Mouse (Mus musculus) myocyte (in vitro differentiated cells): ENCODE data around the gene Gm10762. TPM values are rescaled to one million over a fixed set of nuclear protein-coding genes. Genes with fewer than 3 reads are reported as not detected.
A peak's percentile ranks its signal among the peaks of the same experiment; 100 is the strongest.
"Not testable (repeated sequence)": the region's sequence is repeated elsewhere in the genome, so short reads cannot be mapped to it uniquely, and the experiment has no call there.

ENCODE experiments used
- H3K27me3 ChIP-seq: one replicate; pipeline ENCODE4 v1.6.1; 2011; ENCODE audit not compliant: control insufficient read depth, insufficient read depth, insufficient read length
- H3K36me3 ChIP-seq: one replicate; pipeline ENCODE4 v1.6.1; 2011; ENCODE audit not compliant: control insufficient read depth, insufficient read depth
- H3K4me2 ChIP-seq: one replicate; pipeline ENCODE4 v1.6.1; 2011; ENCODE audit warnings: low read depth, control low read depth
- H3K4me3 ChIP-seq: one replicate; pipeline ENCODE4 v1.5.1; 2011; ENCODE audit warnings: mild to moderate bottlenecking, control low read depth, moderate library complexity
- H3K79me2 ChIP-seq: one replicate; pipeline ENCODE4 v1.6.1; 2011; ENCODE audit not compliant: control insufficient read depth, insufficient read depth
- H3ac ChIP-seq: one replicate; pipeline ENCODE4 v1.6.1; 2011; ENCODE audit not compliant: control insufficient read depth, insufficient read length
- CEBPB ChIP-seq: IDR thresholded peaks from 2 replicates; pipeline ENCODE4 v1.6.1; 2011; ENCODE audit warnings: mild to moderate bottlenecking, moderate library complexity; ENCODE audit not compliant: poor library complexity, insufficient read depth, severe bottlenecking
- E2F4 ChIP-seq: IDR thresholded peaks from one replicate; pipeline ENCODE4 v1.6.1; 2011; ENCODE audit warnings: mild to moderate bottlenecking, control low read depth, moderate library complexity; ENCODE audit not compliant: insufficient read depth
- MAX ChIP-seq: IDR thresholded peaks from one replicate; pipeline ENCODE4 v1.6.1; 2011; ENCODE audit warnings: low read depth, mild to moderate bottlenecking, control low read depth
- MYOD1 ChIP-seq, 3 experiments: IDR thresholded peaks; one replicate each; pipeline ENCODE4 v1.6.1; 2011; ENCODE audit warnings: control low read depth in 2 of 3, low read depth in 2 of 3, mild to moderate bottlenecking in 2 of 3, moderate library complexity in 1 of 3; ENCODE audit not compliant: insufficient read length in 2 of 3, control insufficient read depth in 1 of 3
- MYOG ChIP-seq, 3 experiments: IDR thresholded peaks; one replicate each; pipeline ENCODE4 v1.6.1; 2011; ENCODE audit warnings: control low read depth in 2 of 3, low read depth in 2 of 3, mild to moderate bottlenecking in 2 of 3; ENCODE audit not compliant: insufficient read length in 2 of 3, control insufficient read depth in 1 of 3, insufficient read depth in 1 of 3
- POLR2A ChIP-seq: IDR thresholded peaks from one replicate; pipeline ENCODE4 v1.6.1; 2011; ENCODE audit warnings: low read depth, mild to moderate bottlenecking, control low read depth, moderate library complexity; ENCODE audit not compliant: insufficient read length
- POLR2AphosphoS2 ChIP-seq: IDR thresholded peaks from one replicate; pipeline ENCODE4 v1.6.1; 2011; ENCODE audit warnings: low read depth, control low read depth; ENCODE audit not compliant: insufficient read length
- REST ChIP-seq: IDR thresholded peaks from one replicate; pipeline ENCODE4 v1.6.1; 2011; ENCODE audit warnings: mild to moderate bottlenecking, control low read depth, moderate library complexity; ENCODE audit not compliant: insufficient read depth, insufficient read length
- SRF ChIP-seq: IDR thresholded peaks from one replicate; pipeline ENCODE4 v1.6.1; 2011; ENCODE audit warnings: low read depth; ENCODE audit not compliant: control insufficient read depth, insufficient read length
- TCF12 ChIP-seq: IDR thresholded peaks from one replicate; pipeline ENCODE4 v1.6.1; 2011; ENCODE audit warnings: mild to moderate bottlenecking, control low read depth; ENCODE audit not compliant: poor library complexity, insufficient read depth, severe bottlenecking
- TCF3 ChIP-seq: IDR thresholded peaks from one replicate; pipeline ENCODE4 v1.6.1; 2011; ENCODE audit warnings: low read depth, control low read depth; ENCODE audit not compliant: insufficient read length
- USF1 ChIP-seq: IDR thresholded peaks from one replicate; pipeline ENCODE4 v1.6.1; 2011; ENCODE audit warnings: low read depth, mild to moderate bottlenecking, control low read depth, moderate library complexity
- polyA plus RNA-seq: library from polyadenylated mRNA; unstranded; fragments of >200 nt; fragmentation: generic; extraction: Trizol; gene quantifications from one replicate; pipeline ENCODE4 v1.2.1, GENCODE M21; 2012; ENCODE audit warnings: missing spikeins

Gm10762 gene
- polyA plus RNA-seq = 2.8 TPM

GRCm38 (mm10) chr2:128967661-128968441 is at the start of gene Gm10762:
Gene Gm10762, minus strand, starts transcription at chr2:128967725.
- Histone ChIP-seq H3ac (peak within 1 kb of the TSS; percentile 38), H3K36me3 (no peaks in the 10 kb centered on the region), H3K4me3 (peak within 1 kb of the TSS; percentile 56), H3K4me2 (peak within 1 kb of the TSS; percentile 84), H3K79me2 (peaks cover 8% of the 10 kb centered on the region), H3K27me3 (no peaks in the 10 kb centered on the region)
- TF ChIP-seq TCF3 (no peak), TCF12 (no peak), E2F4 (no peak), MAX (no peak), MYOD1 (IDR thresholded peaks at IDR 0.05; ENCODE audit: control insufficient read depth in 1 of 3, insufficient read length in 2 of 3, low read depth in 2 of 3) (peak in 1 of 3 experiments; percentile 5), POLR2A (peak; percentile 42), POLR2AphosphoS2 (peak; percentile 14), SRF (no peak), CEBPB (no peak), MYOG (IDR thresholded peaks at IDR 0.05; ENCODE audit: control insufficient read depth in 1 of 3, insufficient read depth in 1 of 3, insufficient read length in 2 of 3, low read depth in 2 of 3) (no peak), REST (no peak), USF1 (no peak)

DNA sequence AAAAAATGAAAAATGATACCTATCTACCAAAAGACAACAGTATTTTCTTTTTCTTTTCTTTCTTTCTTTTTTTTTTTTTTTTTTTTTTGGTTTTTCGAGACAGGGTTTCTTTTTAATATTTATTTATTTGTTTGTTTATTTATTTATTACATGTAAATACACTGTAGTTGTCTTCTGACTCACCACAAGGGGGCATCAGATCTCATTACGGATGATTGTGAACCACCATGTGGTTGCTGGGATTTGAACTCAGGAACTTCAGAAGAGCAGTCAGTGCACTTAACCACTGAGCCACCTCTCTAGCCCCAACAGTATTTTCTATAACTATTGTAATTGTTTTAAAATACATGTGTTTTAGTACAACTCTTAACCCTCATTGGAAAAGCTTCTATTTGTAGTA is 41.3 kb upstream of the Gm10762 start:
- not testable (repeated sequence) for H3K27me3 ChIP-seq, H3K79me2 ChIP-seq, H3K36me3 ChIP-seq, H3ac ChIP-seq, H3K4me3 ChIP-seq, H3K4me2 ChIP-seq

DNA sequence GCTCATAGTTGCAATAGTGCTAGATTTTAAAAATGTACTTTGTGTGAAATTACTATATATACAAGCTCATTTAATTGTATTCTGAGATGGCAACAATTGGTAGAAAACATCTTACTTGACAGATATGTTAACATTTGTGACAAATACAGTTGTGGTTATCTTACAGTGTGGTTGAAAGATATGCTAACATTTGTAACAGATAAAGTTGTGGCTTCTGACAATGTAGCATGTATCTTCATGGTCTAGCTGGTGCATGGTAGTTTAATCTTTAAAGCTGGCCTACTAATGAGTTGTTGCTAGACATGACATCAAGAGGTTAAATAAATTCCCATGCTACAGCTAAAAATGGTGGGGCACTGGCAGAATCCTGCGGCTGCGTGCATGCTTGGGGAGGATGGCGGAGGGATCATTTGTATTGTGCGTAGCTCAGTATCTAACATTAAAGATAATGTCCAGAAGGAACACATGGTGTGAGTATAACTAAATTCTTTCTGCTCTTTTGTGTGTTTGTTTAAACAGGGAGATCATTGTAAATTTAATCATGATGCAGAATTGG is 38.7 kb upstream of the Gm10762 start:
- H3K79me2 ChIP-seq = no peaks in the 10 kb centered on the region
- TF ChIP-seq USF1 (no peak), REST (no peak), MAX (no peak), MYOD1 (IDR thresholded peaks at IDR 0.05; ENCODE audit: control insufficient read depth in 1 of 3, insufficient read length in 2 of 3, low read depth in 2 of 3) (no peak), SRF (no peak), MYOG (IDR thresholded peaks at IDR 0.05; ENCODE audit: control insufficient read depth in 1 of 3, insufficient read depth in 1 of 3, insufficient read length in 2 of 3, low read depth in 2 of 3) (no peak), POLR2A (no peak), E2F4 (no peak)
- H3K36me3 ChIP-seq = no peaks in the 10 kb centered on the region
- H3K4me3 ChIP-seq = no peak overlapping the region
- no peaks in the 10 kb centered on the region for H3K27me3 ChIP-seq
- H3K4me2 ChIP-seq = no peak overlapping the region
- no peak overlapping the region for H3ac ChIP-seq

GRCm38 (mm10) chr2:129004872-129005271 is 37.3 kb upstream of the Gm10762 start:
- TF ChIP-seq MAX (no peak), SRF (no peak), MYOD1 (IDR thresholded peaks at IDR 0.05; ENCODE audit: control insufficient read depth in 1 of 3, insufficient read length in 2 of 3, low read depth in 2 of 3) (no peak), TCF3 (no peak), REST (no peak), POLR2A (no peak), CEBPB (no peak), E2F4 (no peak), USF1 (no peak)
- H3K4me2 ChIP-seq = no peak overlapping the region

DNA sequence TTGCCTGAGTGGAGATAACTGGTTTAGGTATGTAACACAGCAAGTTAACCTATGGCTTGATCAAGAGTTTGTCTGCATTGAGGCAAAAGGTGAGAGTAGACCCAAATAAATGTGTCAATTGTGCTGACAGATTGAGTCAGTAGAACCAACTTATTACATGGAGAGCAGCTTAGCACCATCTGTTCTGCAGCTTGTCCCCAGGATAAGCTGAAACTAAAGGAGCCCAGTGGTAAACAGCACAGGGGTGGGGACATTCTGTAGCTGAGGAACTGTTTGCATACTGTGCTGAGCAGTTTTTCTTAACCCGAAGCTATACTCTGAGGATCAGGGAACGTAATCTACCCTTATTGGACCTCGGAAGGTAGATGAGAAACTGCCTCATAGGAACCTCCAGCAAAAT is 17.2 kb upstream of the Gm10762 start:
- Histone ChIP-seq H3K27me3 (no peaks in the 10 kb centered on the region), H3K4me3 (no peak overlapping the region), H3K4me2 (no peak overlapping the region), H3K79me2 (no peaks in the 10 kb centered on the region), H3K36me3 (no peaks in the 10 kb centered on the region), H3ac (no peak overlapping the region)
- TF ChIP-seq MYOG (IDR thresholded peaks at IDR 0.05; ENCODE audit: control insufficient read depth in 1 of 3, insufficient read depth in 1 of 3, insufficient read length in 2 of 3, low read depth in 2 of 3) (no peak), TCF12 (no peak), POLR2A (no peak), REST (no peak), CEBPB (no peak), TCF3 (no peak), SRF (no peak), POLR2AphosphoS2 (no peak), E2F4 (no peak), MAX (no peak), USF1 (no peak), MYOD1 (IDR thresholded peaks at IDR 0.05; ENCODE audit: control insufficient read depth in 1 of 3, insufficient read length in 2 of 3, low read depth in 2 of 3) (no peak)

More at GRCm38 (mm10) chr2:129004872-129005271, 37.3 kb upstream of the Gm10762 start:
- Histone ChIP-seq H3K36me3 (no peaks in the 10 kb centered on the region), H3K27me3 (no peaks in the 10 kb centered on the region), H3ac (no peak overlapping the region), H3K4me3 (no peak overlapping the region), H3K79me2 (no peaks in the 10 kb centered on the region)
